Mouse (Mus musculus) kidney, postnatal 0 days (tissue): ENCODE results near the gene Dusp19. TPM values are rescaled to one million over a fixed set of nuclear protein-coding genes. Genes with fewer than 3 reads are reported as not detected.

Experiments
- ATAC-seq: fragments of 200-750 bp; cut with Nextera tagmentation; replicated peaks from 2 replicates; pipeline ENCODE4 v1.8.0; 2017; ENCODE audit warnings: low read depth, moderate number of reproducible peaks, moderate TSS enrichment, moderate library complexity; ENCODE audit not compliant: low FRiP score
- DNase-seq: peaks from one replicate; pipeline ENCODE4 v3.0.0-alpha.2; 2016; ENCODE audit warnings: low spot score
- H3K27ac ChIP-seq: fragments of 300-500 bp; sonication (generic); 2 replicates; pipeline ENCODE4 v1.5.1; 2014; ENCODE audit warnings: mild to moderate bottlenecking
- H3K27me3 ChIP-seq: fragments of 300-500 bp; sonication (generic); 2 replicates; pipeline ENCODE4 v1.6.1; 2014; ENCODE audit warnings: low read length, mixed read lengths; ENCODE audit not compliant: insufficient read depth
- H3K36me3 ChIP-seq: fragments of 300-500 bp; sonication (generic); 2 replicates; pipeline ENCODE4 v1.6.1; 2014; ENCODE audit warnings: low read length, mixed read lengths; ENCODE audit not compliant: insufficient read depth
- H3K4me1 ChIP-seq: fragments of 300-500 bp; sonication (generic); replicated peaks from 2 replicates; pipeline ENCODE4 v1.6.1; 2014; ENCODE audit warnings: antibody characterized with exemption, low read length, mixed read lengths; ENCODE audit not compliant: insufficient read depth
- H3K4me2 ChIP-seq: fragments of 300-500 bp; sonication (generic); 2 replicates; pipeline ENCODE4 v1.6.1; 2014; ENCODE audit warnings: mild to moderate bottlenecking, low read length, moderate library complexity, mixed read lengths
- H3K4me3 ChIP-seq: fragments of 300-500 bp; sonication (generic); replicated peaks from 2 replicates; pipeline ENCODE4 v1.5.1; 2014; ENCODE audit warnings: low read depth, low read length
- H3K9ac ChIP-seq: fragments of 300-500 bp; sonication (generic); 2 replicates; pipeline ENCODE4 v1.6.1; 2014; ENCODE audit warnings: low read depth, low read length
- H3K9me3 ChIP-seq: fragments of 300-500 bp; sonication (generic); replicated peaks from 2 replicates; pipeline ENCODE4 v1.6.1; 2016; ENCODE audit warnings: low read length, inconsistent platforms, mixed read lengths
- CTCF ChIP-seq: IDR thresholded peaks from 2 replicates; pipeline ENCODE4 v1.5.1; 2016; ENCODE audit warnings: antibody characterized with exemption, low read depth, mild to moderate bottlenecking, moderate library complexity
- WGBS: fragments of 180-500 bp; shearing (Covaris S2); extraction: QIAGEN DNeasy Blood & Tissue Kit; methylation state at CpG from one replicate; pipeline ENCODE4 v1.1.7; 2014; 5-methylcytosine and 5-hydroxymethylcytosine counted together
- polyA plus RNA-seq: library from polyadenylated mRNA; unstranded; fragments of >200 nt; fragmentation: Nextera tagmentation; extraction: Ambion mirVana; gene quantifications from 2 replicates; pipeline ENCODE4 v1.2.1, GENCODE M21; 2015

Gene Dusp19
- polyA plus RNA-seq, 1 experiment from 2014 or later = 14.3 TPM

DNA sequence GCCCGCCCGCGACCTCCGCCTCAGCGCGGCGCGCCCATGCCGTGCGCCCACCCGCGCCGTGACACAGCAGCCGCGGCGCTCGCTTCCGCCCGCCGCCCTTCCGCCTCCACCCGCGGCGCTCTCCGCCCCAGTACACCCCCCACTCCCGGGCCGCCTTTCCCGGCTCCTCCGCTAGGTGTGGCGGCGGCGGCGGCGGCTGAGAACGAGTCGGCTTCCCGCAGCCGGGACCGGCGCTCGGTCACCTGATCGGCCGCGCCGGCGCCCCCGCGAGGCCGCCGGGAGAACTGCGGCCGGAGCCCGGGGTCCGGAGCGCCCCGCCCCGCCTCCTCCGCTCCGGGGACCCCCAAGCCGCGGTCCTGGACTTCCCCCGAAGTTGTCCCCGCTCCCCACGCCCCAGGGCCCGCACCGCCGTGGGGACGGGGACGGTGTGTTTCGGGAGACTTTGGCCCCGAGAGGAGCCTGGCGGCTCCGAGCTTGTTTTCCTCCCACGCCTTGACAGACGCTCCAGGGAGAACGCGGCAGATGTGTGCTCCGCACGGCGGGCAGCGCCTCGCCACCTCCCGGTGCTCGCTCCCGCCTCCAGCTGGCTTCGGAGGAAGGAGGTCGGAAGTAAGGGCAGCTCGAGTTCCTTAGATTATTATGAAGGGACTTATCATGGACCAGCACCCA, 35.7 kb upstream of the Dusp19 start, which contains the start of gene Nckap1:
Nckap1 (minus strand) TSS at position 338 of the 669 bp plus-strand sequence.
- WGBS = 0% methylated on average over 56 of the region's 88 CpGs
- Histone ChIP-seq H3K4me3 (peak within 1 kb of the TSS; percentile 97), H3K27ac (peak within 1 kb of the TSS; percentile 99), H3K27me3 (no peaks in the 10 kb centered on the region), H3K36me3 (no peaks in the 10 kb centered on the region), H3K4me1 (peaks cover 11% of the 10 kb centered on the region), H3K4me2 (peak within 1 kb of the TSS; percentile 62), H3K9me3 (no peaks in the 10 kb centered on the region), H3K9ac (peak within 1 kb of the TSS; percentile 99)
- DNase-seq = peak; percentile 89
- ATAC-seq = peak; percentile 96
- peak; percentile 53 for TF ChIP-seq CTCF

DNA sequence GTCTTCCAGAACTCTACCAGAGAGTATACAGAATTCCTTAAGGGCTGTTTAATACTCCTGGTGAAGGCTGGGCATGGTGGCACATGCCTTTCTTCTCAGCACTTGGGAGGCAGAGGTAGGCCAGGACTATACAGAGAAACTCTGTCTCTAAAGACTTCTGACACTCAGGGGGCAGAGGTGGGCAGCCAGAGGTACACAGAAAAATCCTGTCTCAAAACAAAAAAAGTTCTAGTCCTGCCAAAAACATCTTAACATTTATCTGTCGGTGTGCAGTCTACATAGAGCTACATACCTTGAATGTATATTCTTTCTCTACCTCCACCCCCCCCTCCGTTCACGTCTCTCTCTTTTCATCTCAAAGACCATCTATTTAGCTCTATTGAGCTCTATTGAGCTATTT, 34.5 kb upstream of the Dusp19 start:
- DNase-seq = no peak
- peaks cover 11% of the 10 kb centered on the region for H3K4me1 ChIP-seq
- no peak for ATAC-seq
- TF ChIP-seq CTCF = no peak
- no peaks in the 10 kb centered on the region for H3K9me3 ChIP-seq
- H3K36me3 ChIP-seq = no peaks in the 10 kb centered on the region
- H3K27ac ChIP-seq = no peak overlapping the region
- no peak overlapping the region for H3K4me3 ChIP-seq
- H3K27me3 ChIP-seq = no peaks in the 10 kb centered on the region
- H3K4me2 ChIP-seq = no peak overlapping the region
- WGBS = 91% methylated on average over 3 of the region's 3 CpGs
- no peak overlapping the region for H3K9ac ChIP-seq

DNA sequence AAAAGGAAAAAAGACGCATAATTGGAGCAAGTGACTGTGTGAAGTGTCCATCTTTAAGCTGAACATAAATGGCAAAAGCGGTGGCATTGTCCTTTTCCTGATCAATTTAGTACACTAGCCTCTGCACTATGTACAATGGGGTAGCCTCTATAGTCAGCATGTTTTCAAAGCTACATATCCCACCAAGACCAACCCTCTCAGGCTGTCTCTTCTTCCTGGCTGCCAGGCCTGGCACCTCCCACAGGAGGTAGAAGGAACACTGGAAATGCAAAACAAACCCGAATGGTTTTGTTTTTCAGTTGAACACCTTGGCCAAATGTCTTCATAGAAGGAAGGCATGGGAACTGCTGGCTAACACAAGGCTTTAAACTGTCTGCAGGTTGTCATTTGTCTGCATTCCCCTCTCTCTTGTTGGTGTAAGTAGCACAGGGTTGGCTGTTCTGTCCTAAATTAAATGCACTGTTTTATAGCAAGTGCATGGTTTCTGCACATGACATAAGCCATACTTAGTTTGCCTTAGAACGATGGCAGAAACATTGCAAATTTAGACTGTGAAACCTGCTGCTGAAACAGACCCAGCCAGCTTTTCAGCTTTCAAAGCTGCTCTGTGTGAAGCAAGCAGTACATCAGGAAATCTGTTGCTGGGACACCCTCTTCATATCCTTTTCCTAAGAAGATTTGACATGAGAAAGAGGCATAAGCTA, 22.5 kb upstream of the Dusp19 start:
- Histone ChIP-seq H3K27me3 (no peaks in the 10 kb centered on the region), H3K4me3 (no peak overlapping the region), H3K27ac (no peak overlapping the region), H3K36me3 (no peaks in the 10 kb centered on the region), H3K4me2 (no peak overlapping the region), H3K9me3 (no peaks in the 10 kb centered on the region), H3K4me1 (no peaks in the 10 kb centered on the region), H3K9ac (no peak overlapping the region)
- no peak for ATAC-seq
- no peak for TF ChIP-seq CTCF
- no peak for DNase-seq
- WGBS = 79% methylated on average over 4 of the region's 4 CpGs

DNA sequence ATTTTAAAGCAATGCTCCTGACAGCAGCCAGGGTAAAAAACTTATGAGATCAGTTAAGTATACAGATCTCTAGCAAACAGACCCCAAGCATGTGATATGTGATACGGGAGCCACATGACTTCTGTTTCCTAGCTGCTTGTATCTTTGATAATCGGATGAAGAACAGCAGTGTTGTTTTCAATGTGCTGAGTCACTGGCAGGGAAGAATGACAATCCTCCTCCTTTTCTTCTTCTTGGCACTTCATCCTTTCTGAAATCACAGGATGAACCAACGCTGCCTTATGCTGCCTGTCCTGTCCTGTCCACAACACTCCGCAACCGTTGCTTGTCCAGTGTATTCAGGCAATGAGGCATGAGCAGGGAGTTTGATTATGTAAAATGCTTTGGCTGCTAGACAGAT, 19.9 kb upstream of the Dusp19 start:
- no peak for TF ChIP-seq CTCF

DNA sequence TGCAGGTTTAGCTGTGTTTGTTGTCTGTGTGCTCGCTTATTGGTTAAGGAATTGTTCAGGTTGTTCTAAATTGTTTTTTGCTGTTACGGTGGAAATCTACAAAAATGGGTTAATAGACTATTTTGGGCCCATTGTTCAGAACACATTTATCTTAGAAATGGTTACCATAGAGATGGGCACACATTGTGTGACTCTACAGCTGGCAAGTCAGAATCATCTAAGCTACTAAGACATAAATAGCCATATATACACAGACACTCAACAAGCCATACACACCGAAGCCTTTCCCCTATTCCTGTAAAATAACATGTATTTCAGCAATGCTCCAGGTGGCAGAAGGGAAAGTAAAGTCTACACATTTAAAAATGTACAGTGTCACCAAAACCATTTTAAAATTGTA, 17.0 kb upstream of the Dusp19 start:
- no peak for ATAC-seq
- H3K4me3 ChIP-seq = no peak overlapping the region
- no peak overlapping the region for H3K4me2 ChIP-seq
- no peaks in the 10 kb centered on the region for H3K4me1 ChIP-seq
- no peaks in the 10 kb centered on the region for H3K27me3 ChIP-seq
- no peak for DNase-seq
- H3K36me3 ChIP-seq = no peaks in the 10 kb centered on the region
- WGBS = 86% methylated on average over 3 of the region's 3 CpGs
- no peak overlapping the region for H3K9ac ChIP-seq
- TF ChIP-seq CTCF = no peak
- no peaks in the 10 kb centered on the region for H3K9me3 ChIP-seq
- H3K27ac ChIP-seq = no peak overlapping the region

More for the DNA sequence above, 19.9 kb upstream of the Dusp19 start:
- no peaks in the 10 kb centered on the region for H3K36me3 ChIP-seq
- H3K9me3 ChIP-seq = no peaks in the 10 kb centered on the region
- H3K4me1 ChIP-seq = no peaks in the 10 kb centered on the region
- H3K27ac ChIP-seq = no peak overlapping the region
- no peaks in the 10 kb centered on the region for H3K27me3 ChIP-seq
- DNase-seq = no peak
- no peak overlapping the region for H3K4me2 ChIP-seq
- H3K4me3 ChIP-seq = no peak overlapping the region
- no peak overlapping the region for H3K9ac ChIP-seq
- no peak for ATAC-seq
- WGBS = 73% methylated on average over 5 of the region's 5 CpGs

DNA sequence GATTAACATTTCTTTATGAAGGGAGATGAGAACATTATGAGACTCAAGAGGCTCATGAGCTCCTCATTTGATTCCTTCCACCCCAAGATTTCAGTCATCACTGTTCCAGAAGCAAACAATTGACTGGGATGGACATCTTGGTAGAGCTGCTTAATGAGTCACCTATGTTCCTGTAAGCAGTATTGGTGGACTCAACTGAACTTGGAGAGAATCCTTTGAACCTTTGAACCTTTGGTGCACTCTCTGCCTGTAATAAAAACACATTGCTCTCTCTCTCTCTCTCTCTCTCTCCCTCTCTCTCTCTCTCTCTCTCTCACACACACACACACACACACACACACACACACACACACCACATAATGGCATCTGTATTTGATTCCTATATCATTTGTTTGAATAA, 16.2 kb upstream of the Dusp19 start:
- Histone ChIP-seq H3K4me1 (no peaks in the 10 kb centered on the region), H3K4me3 (no peak overlapping the region), H3K9ac (no peak overlapping the region), H3K4me2 (no peak overlapping the region), H3K36me3 (no peaks in the 10 kb centered on the region), H3K27ac (no peak overlapping the region), H3K27me3 (no peaks in the 10 kb centered on the region), H3K9me3 (no peaks in the 10 kb centered on the region)
- DNase-seq = no peak
- ATAC-seq = 0 out of 2 replicates have a peak, but pooled peaks have one; percentile 21
- no peak for TF ChIP-seq CTCF
